Mouse (Mus musculus) mouse trophoblast stem cell (cell line): ENCODE results near the gene Aldoart2.
"Not testable (repeated sequence)": the region's sequence is repeated elsewhere in the genome, so short reads cannot be mapped to it uniquely, and the experiment has no call there.

Experiments
- in situ Hi-C, 2 experiments: fragments of 300-500 bp; cut with MseI, MboI; formaldehyde crosslinking; loops; 2 replicates in 1 of 2; 3 replicates in 1 of 2; pipeline ENCODE4 v1.15.1; 2025

The Aldoart2 gene

GRCm38 (mm10) chr12:55573089-55573488 lies 8.1 kb downstream of the Aldoart2 start:
- in situ Hi-C loops = no loop called here

GRCm38 (mm10) chr12:55573794-55574193 lies 8.8 kb downstream of the Aldoart2 start:
- in situ Hi-C loops = no loop called here

DNA sequence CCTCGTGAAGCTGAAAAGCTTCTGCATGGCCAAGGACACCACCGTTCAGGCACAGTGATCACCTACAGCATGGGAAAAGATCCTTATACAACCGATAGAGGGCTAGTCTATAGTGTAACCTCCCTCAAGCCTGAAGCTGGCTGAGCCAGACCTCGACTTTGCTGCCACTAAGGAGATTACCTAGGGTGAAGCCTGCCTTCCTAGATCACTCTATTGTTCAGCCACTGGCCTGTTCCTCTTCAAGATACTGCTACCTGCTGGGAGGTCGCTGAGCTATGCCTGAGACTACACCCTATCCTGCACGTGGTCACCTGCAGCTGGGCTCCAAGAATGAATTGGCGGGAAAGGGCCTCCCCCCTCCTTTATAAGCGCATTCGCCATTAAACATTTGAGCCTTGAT lies 21.9 kb downstream of the Aldoart2 start:
- in situ Hi-C loops = not testable (repeated sequence)

- in situ Hi-C loops = no loop called here
Observed at GRCm38 (mm10) chr12:55598537-55598886, 33.5 kb downstream of the Aldoart2 start.

- in situ Hi-C loops = no loop called here
Observed at GRCm38 (mm10) chr12:55598887-55599561, 34.0 kb downstream of the Aldoart2 start, which contains the start of gene Insm2. TSS of gene Insm2 (plus strand) at chr12:55599427.

GRCm38 (mm10) chr12:55599639-55600502 lies 34.8 kb downstream of the Aldoart2 start:
- in situ Hi-C loops = no loop called here

DNA sequence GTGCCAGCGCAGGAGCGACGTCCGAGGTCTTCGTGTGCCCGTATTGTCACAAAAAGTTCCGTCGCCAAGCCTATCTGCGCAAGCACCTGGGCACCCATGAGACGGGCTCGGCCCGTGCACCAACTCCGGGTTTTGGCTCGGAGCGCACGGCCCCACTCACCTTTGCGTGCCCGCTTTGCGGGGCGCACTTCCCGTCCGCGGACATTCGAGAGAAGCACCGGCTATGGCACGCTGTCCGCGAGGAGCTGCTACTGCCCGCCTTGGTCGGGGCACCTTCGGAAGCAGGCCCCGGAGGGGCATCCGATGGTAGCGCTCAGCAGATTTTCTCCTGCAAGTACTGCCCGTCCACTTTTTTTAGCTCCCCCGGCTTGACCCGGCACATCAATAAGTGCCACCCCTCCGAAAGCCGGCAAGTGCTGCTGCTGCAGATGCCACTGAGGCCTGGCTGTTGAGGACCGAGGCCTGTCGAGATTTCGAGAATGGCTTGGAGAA lies 35.5 kb downstream of the Aldoart2 start:
- in situ Hi-C loops = no loop called here

DNA sequence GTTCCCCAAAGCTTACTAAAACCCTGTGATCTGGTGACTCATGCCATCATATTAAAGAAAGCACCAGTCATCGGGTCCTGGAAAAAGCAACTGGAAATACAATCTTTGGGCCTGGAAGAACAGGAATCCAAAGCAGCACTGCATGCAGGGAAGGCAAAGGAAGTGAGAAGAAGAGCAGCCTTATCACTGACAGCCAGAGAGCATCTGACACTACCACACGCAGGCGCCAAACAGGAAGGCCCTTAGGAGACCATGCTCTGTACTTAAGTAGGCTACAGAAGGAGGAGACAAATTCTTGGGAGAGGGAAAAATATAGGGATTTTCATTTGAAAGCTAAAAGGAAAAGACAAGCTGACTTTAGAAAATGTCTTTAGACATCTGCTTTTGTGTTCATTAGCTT lies 39.4 kb downstream of the Aldoart2 start:
- in situ Hi-C loops = no loop called here

- in situ Hi-C loops = no loop called here
Observed at GRCm38 (mm10) chr12:55607902-55608301, 42.9 kb downstream of the Aldoart2 start.

- in situ Hi-C loops = no loop called here
Observed at GRCm38 (mm10) chr12:55610812-55611211, 45.8 kb downstream of the Aldoart2 start.
